In genomic region chr8:103234374-103234773, GRCm38 (mm10) we compare ENCODE assay signal across 10 mouse cellular contexts.
DNase-seq lines count a peak whose midpoint lies in the region; ATAC-seq and TF ChIP-seq lines count a peak whose summit lies in the region.
"Had no signal": no experiment of that assay in that cellular context is flagged by ENCODE, and none has a peak within 500 bp of the region (broad histone marks: within the 10 kb centered on the region; RNA-seq: fewer than 3 reads in every experiment).

No protein-coding gene starts in this region.

- H3K4me3 ChIP-seq in heart, embryonic 11.5 days (ENCODE audit: low read depth, low read length), result no peak overlapping the region
- H3K4me3 ChIP-seq in kidney, adult 2 months (ENCODE audit: insufficient read depth, low read depth, low read length), result no peak overlapping the region
- H3K4me3 ChIP-seq in lung, embryonic 16.5 days (ENCODE audit: low read length), result no peak overlapping the region

- H3K27ac ChIP-seq in heart, embryonic 11.5 days (ENCODE audit: low read depth, low read length), result 0 out of 2 replicates have a peak overlapping the region, but pooled peaks have one; percentile 22
- no peak overlapping the region for H3K27ac ChIP-seq in kidney, adult 2 months (ENCODE audit: insufficient read depth, low read depth, low read length)
- H3K27ac ChIP-seq in lung, embryonic 16.5 days (ENCODE audit: low read length), result peak overlapping the region; percentile 89

- TF ChIP-seq CTCF in kidney, adult 2 months (conservative IDR thresholded peaks at IDR 0.05; ENCODE audit: insufficient read depth, insufficient read length, low read depth, low read length), result no peak

- DNase-seq in heart, postnatal 25 days (ENCODE audit: low spot score), result no peak
- peak; percentile 75 for DNase-seq in embryo, embryonic 10 days (ENCODE audit: low spot score)
- peak; percentile 42 for DNase-seq in kidney, adult 2 months
- DNase-seq in right cerebral cortex, postnatal 25 days, result no peak
- DNase-seq in thymus, postnatal 25 days, result no peak
- no peak for DNase-seq in right cerebral cortex, adult 18-20 months
- DNase-seq: B cell, adult 2 months; cerebellum, adult 2 months had no signal

- H3K9me3 ChIP-seq in heart, embryonic 11.5 days (replicated peaks; ENCODE audit: control insufficient read depth, low read length), result no peaks in the 10 kb centered on the region
- H3K9me3 ChIP-seq in lung, embryonic 16.5 days (ENCODE audit: control insufficient read depth, low read length), result no peaks in the 10 kb centered on the region

- no peaks in the 10 kb centered on the region for H3K36me3 ChIP-seq in heart, embryonic 11.5 days (ENCODE audit: control insufficient read depth, insufficient read depth, low read length)
- H3K36me3 ChIP-seq in kidney, adult 2 months (ENCODE audit: control insufficient read depth, insufficient read depth, low read length), result no peaks in the 10 kb centered on the region
- no peaks in the 10 kb centered on the region for H3K36me3 ChIP-seq in lung, embryonic 16.5 days (ENCODE audit: control insufficient read depth, insufficient read depth, low read length)

- ATAC-seq in heart, embryonic 11.5 days (replicated peaks; ENCODE audit: insufficient number of reproducible peaks, low FRiP score, low TSS enrichment), result peak; percentile 75
- peak; percentile 98 for ATAC-seq in lung, embryonic 16.5 days (ENCODE audit: low read depth)

- no peaks in the 10 kb centered on the region for H3K27me3 ChIP-seq in heart, embryonic 11.5 days (ENCODE audit: control insufficient read depth, insufficient read depth, low read length)
- no peaks in the 10 kb centered on the region; the same call in 1 of the 2 replicates for H3K27me3 ChIP-seq in kidney, adult 2 months (replicated peaks; ENCODE audit: control insufficient read depth, insufficient read depth, low read length)
- no peaks in the 10 kb centered on the region for H3K27me3 ChIP-seq in lung, embryonic 16.5 days (ENCODE audit: control insufficient read depth, insufficient read depth, low read depth, low read length)

- intact Hi-C loops in heart, postnatal 25 days (cut with DNase I), result no loop called here

- 29% methylated on average over 2 of the region's 2 CpGs for WGBS in heart, embryonic 11.5 days (ENCODE audit: insufficient replicate concordance)
- WGBS in kidney, adult 2 months, result 10% methylated on average over 2 of the region's 2 CpGs
- WGBS in lung, embryonic 16.5 days, result 5% methylated on average over 2 of the region's 2 CpGs

- no peak for TF ChIP-seq POLR2A in kidney, adult 2 months (IDR thresholded peaks at IDR 0.05; ENCODE audit: low read depth, low read length)

- H3K9ac ChIP-seq in heart, embryonic 11.5 days (ENCODE audit: low read depth, low read length), result no peak overlapping the region
- no peak overlapping the region for H3K9ac ChIP-seq in lung, embryonic 16.5 days (ENCODE audit: low read length)

- no peaks in the 10 kb centered on the region; the same call in 1 of the 2 replicates for H3K4me1 ChIP-seq in heart, embryonic 11.5 days (ENCODE audit: control insufficient read depth, insufficient read depth, low read length)
- no peaks in the 10 kb centered on the region for H3K4me1 ChIP-seq in kidney, adult 2 months (ENCODE audit: control insufficient read depth, insufficient read depth, low read length)
- H3K4me1 ChIP-seq in lung, embryonic 16.5 days (replicated peaks; ENCODE audit: control insufficient read depth, insufficient read depth, low read length), result peaks cover 10% of the 10 kb centered on the region; the same call in 1 of the 2 replicates

- no peak overlapping the region for H3K4me2 ChIP-seq in heart, embryonic 11.5 days
- H3K4me2 ChIP-seq in lung, embryonic 16.5 days (ENCODE audit: low read depth, low read length), result no peak overlapping the region

Comparison
In these comparisons a context has a peak if more than half of its experiments do, and no peak if none do; other contexts are left out.
1. DNase-seq: peak in embryo, embryonic 10 days (single experiment) and kidney, adult 2 months (single experiment); none in heart, postnatal 25 days (single experiment), right cerebral cortex, postnatal 25 days (single experiment), thymus, postnatal 25 days (single experiment) and right cerebral cortex, adult 18-20 months (single experiment).